Mouse (Mus musculus) monocyte, adult 2 months (primary cell): ENCODE measurements around the gene Prkcd.

Experiments
- DNase-seq, 2 experiments: peaks; one replicate each; pipeline ENCODE4 v3.0.0; 2022; ENCODE audit warnings: low spot score in 2 of 2, low read depth in 1 of 2

Prkcd gene

DNA sequence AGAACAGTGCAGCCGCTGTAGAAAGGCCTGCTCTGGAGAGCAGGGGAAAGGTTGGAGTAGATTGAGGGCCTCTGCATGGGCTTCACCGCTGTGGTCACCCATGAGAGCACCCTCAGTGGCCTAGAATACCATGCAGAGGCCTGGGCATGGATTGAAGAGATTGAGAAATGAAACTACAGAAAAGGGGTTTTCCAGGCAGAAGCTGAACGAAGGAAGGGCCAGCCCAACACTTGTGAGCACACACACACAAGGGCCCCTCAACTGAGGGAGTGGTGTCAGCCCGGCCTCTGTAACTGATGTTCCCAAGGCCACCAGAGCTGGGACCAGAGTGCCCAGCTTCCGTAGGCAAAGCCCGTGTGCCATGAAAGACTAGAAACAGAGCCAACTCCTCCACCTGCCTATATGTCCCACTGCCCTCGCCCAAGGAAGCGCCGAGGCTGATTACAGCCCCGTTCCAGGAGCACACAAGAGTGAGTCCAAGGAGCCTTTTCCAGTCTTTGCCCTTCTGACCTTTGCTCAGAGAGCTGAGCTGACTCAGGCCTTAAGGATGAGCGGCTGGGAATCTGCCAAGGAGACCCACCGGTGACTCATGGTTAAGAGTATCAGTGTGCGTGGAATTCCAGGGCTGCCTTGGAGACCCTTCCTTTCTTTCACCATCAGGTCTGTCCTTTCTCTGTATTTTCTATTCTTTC, 9.4 kb upstream of the Prkcd start:
- peak in 1 of 2 experiments; percentile 51 for DNase-seq

DNA sequence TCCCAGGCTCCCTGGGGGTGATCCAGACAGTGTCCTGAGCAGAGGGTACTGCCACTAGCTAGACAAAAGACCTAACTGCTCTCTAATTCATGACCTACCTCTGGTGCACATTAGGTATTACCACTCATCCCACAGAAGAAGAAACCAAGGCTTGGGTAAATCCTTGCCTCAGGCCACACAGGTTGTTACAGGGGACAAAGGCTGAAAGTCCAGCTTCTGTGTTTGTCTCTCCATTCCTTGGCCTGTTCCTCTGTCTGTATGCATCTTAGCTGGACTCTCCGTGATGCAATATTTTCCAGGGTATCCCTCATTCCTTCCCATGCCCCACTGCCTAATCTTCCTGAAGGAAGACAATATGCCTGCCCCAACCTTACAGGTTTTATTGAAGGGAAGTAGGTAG, 8.4 kb upstream of the Prkcd start:
- DNase-seq, result no peak

DNA sequence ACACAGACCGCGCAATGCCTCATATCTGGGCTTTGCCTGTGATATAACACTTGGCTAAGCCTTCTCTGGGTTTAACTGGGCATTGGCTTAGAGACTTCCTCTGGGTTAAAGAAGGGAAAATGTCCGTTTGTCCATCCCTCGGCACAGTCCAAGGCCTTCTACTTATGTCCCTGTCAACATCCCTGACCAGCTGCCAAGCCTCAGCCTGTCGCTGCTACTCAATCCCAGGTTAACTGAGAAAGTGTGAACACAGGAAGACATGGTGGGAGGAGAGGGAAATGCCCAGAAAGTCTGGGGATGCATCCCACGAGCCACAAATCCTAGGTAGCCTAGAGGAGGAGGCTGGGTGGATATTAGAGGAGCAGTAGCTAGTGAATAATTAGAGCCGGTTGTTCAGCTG, 7.7 kb upstream of the Prkcd start:
- no peak for DNase-seq

DNA sequence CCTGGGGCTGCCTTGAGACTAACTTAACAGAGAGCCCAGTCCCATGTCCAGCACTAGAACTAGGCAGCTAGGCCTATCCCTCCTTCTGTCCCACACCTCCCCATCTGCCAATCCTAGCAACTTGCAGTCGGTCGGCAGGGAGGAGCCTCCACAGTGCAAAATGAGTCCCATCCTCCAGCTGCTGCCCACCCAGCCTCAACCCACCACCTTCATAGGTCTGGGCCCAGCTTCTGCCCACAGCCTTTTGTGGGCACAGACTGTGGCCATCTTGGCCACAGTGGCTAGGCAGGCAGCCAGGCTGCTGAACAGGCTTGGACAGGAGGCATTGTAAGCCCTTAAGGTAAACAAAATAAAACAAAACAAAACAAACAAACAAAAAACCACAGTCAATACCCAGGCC, 5.8 kb upstream of the Prkcd start:
- no peak for DNase-seq

DNA sequence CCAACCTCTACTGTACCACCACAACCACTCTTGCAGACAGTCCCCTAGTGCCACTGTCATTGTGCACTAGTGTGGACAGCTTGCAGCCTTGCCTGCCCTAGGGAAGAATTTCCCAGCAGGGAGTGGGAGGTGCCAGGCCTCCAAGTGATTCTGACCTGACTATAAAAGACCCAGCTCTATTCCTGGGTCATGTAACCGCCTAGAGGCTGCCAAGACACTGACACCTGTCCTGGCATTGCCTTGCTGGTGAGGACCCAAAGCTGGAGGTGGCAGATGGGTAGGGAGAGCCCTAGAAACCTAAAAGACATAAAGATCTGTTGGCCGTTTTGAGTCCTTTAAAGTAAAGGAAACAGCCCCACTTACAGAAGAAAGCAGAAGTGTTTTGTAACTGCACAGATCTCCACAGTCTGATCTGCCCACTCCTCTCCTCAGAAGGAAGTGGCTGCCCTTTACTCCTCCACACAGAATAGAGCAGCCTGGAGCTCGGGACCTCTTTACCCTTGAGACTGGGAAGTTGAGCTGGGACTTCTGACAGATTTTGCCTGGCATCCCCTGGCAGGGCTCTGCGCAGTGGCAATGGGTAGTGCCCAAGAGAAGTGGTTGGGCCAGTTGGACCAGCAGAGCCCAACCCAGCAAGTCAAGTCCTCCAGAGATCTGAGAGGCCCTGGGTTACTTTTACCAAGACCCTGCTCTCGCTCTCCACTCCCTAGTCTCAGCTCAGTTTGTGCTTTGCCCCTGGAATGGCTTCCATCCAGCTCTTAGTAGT, 5.0 kb upstream of the Prkcd start:
- no peak for DNase-seq

DNA sequence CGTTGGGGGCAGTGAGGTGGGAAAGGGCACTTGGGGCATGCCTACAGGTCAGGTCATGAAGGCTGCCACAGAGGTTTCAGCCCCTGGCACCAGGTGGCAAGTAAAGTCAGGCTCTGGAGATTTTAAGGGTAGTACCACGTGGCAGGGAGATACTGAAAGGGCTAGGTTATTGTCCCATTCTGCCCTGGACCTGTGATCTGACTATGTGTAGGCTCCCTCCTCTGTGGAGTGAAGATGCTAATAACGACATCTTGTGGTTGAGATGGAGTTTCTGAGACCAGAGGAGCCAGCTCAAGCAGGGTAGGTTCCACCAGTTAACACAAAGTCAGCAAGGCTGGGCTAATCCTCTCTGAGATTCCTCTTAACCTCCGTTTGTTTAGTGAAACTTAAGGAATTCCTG, 3.8 kb upstream of the Prkcd start:
- DNase-seq, result no peak

DNA sequence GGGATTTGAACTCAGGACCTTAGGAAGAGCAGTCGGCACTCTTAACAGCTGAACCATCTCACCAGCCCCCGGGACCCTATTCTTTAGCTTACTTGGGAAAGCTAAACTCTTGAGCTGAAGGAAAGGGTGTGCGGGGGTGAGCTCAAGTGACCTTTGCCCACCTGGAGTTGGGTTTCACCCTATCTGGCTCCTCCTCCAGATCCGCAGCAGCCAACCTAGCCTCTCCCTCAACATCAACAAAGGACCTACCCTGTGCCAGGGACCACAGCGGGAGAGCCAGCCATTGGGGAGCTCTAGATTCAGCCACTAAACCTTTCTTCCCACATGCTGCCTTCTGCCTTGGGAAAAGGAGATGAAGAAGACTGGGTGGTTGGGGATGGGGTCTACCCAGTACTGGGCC, 2.2 kb upstream of the Prkcd start:
- no peak for DNase-seq

DNA sequence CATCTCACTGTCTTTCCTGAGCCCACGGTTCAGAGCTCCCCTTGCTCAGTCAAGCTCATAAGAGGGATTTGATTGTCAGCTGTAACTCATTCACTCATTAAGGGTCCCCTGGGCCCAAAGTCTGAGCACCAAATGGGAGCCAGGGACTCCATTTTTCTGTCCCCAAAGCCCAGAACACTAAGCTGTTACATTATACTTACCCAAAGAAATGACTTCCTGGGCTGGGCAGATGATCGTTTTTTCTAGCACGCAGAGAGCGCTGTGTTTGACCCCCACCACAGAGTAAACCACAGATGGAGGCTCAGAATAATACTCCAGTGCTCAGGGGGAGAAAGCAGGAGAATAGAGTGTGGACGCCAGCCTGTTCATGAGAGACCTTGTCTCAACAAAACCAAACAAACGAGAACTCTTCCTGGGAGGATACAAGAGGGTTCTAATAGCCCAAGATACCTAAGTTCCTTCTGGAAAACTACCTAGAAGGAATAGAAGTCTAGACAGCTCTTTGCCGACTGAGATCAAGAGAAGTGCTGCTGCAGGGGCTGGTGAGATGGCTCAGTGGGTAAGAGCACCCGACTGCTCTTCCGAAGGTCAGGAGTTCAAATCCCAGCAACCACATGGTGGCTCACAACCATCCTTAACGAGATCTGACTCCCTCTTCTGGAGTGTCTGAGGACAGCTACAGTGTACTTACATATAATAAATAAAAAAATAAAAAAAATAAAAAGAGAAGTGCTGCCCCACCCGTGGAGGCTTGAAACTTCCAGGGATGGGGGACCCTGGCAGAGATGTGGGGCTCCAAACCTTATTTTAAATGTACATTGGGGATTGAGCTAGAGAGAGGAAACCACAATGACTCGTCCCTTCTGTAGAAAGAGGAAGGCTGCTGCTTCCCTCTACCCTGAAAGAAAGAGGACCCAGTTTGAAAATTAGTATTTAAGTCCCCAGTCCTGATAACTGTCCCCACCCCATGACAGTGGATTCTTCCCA, 1.0 kb upstream of the Prkcd start:
- peak; percentile 61 to 67 for DNase-seq

DNA sequence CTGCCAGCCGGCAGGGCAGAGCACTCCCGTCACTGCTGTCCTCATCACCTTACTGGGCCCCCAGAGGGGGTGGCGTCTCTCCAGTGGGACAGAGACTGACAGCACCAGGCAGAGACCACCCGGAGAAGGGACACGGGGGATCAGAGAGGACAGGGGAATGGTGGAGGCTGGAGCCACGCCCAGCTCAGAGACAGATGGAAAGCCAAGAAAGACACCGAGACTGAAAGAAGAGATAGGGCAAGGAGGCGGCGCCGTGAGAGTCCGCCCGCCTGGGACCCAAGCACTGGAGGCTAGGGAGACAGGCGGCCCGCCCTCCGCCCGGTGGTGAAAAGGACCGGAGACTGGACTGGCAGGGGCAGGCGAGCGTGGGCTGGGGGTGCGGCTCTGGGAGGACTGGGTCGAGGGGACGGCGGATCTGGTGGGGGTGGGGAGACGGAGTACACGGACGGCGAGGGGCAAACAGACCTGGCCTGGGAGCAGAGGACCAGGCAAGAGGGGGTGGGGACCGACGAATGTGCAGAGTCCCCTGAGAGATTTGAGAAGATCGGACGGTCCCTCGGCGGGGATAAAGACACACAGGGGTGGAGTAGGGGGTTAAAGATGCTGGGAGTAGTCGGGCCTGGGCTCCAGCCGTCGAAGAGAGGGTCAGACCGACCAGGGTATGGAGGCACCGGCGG, 741 bp downstream of the Prkcd start:
- no peak for DNase-seq

DNA sequence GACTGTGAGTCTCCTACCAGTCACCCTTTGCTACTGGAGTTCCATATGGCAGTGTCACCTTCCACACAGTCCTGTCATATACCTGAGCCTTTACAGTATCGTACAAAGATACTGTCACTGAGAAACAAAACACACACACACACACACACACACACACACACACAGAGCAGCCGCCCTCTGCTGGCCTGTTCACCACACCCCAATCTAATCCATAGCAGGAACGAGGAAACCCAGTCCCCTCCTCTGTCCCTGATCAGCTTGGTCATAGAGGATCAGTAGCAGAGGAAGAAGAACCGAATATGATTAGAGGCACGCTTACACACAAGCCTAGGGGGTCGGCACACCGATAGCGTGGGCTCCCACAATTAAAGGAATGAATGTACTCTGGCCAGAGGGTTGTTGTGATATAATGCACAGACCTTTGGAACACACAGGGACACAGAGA, 1.7 kb downstream of the Prkcd start:
- DNase-seq, result no peak

DNA sequence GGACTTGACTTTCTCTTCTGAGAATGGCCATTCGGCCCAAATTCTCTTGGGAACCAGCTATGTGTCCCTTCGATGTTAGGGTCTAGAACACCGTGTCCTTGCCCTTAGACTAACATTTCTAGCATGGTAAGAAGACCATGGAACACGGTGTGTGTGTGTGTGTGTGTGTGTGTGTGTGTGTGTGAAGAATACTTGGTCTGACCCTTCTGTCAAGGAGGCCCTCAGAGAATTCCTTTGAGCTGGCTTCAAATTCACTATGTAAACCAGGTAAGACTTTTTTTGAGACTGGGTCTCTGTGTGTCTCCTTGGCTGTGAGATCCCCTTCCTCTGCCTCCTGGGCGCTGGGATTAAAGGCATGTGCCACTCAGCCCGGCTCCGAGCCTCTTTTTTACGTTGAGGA, 3.5 kb downstream of the Prkcd start:
- no peak for DNase-seq

DNA sequence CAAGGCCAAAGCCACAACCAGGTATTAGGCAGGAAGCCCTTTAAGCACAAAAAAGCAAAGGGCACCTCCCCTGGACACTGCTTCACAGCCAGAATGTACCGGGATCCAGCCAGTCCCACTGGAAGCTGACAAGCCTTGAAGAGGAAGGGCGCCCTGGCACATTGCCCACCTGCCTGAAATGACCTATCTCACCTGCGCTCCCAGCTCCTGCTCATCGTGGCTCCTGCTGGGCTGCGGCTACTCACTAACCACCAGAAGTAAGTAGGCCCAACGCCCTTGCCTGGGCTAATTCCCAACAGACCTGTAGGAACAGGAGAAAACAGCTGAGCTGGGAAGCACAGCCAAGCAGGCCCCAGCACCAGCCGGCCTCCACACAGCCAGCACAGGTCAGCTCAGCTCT, 3.9 kb downstream of the Prkcd start:
- no peak for DNase-seq

DNA sequence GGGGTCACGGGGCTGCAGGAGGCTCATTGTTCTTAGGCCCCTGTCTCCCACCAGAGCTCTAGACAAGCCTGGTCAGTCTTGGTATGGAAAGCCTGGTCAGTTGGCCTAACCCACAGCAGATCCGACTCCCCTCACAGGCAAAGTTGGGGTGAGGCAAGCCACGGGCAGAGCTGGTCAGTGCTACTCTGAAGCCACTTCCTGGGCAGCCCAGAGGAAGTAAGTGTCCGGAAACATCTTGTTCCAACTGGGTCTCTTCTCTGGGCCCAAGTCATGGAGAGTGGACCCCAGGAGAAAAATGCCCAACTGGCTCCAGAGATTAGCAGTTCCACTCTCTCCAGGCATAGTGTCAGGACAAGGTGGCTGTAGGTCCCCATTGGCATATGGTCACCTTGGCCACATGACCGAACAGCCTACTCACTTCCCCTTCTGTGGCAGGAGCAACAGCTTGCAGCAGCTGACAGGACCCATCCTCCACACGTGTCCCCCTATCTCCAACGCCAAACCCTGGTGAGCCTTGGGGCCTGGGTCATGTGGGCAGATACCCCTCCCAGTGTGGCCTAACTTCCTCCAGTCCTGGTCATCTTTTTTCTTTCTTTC, 5.9 kb downstream of the Prkcd start:
- DNase-seq, result peak; percentile 49 to 53

DNA sequence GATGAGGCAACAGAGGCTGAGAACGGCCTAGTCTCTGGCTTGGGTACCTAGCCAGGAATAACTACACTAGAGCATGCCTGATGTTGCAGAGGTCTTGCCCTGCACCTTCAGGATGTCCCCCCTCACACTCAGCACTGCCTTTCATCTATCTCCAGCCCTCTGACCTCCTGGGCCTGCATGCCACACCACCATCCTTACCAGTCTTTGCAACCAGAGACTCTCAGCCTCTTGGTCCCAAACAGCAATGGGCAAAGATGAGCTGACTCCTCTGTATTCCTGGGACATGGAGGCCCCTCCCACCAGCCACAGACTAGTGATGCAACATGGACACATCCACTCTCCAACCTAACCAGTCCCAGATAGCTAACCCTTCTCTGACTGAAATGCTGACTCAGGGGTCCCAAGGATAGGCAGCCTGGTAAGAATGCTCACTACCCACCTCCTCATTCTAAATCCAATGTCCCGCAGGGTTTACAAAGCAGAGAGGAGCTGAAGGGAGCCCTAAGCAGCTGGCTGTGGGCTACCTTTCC, 7.2 kb downstream of the Prkcd start:
- no peak for DNase-seq

DNA sequence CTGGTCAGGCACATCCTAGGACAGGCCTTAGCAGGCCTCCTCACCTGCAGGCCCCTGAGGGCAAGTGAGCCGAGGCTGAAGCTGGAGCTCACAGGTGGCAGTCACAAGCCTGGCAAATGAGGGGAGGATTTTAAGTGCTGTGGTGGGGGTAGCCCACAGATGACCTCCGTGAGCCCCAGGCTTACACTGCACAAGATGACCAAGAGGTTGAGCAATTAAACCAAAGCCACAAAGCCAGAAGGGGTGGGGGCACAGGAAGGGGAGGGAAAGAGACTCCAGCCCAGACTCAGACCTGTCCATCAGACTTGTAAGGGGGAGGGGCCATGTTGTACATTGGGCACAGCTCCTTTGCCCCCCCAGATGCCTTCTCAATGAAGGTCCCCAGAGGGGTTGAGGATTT, 9.3 kb downstream of the Prkcd start:
- DNase-seq, result no peak

DNA sequence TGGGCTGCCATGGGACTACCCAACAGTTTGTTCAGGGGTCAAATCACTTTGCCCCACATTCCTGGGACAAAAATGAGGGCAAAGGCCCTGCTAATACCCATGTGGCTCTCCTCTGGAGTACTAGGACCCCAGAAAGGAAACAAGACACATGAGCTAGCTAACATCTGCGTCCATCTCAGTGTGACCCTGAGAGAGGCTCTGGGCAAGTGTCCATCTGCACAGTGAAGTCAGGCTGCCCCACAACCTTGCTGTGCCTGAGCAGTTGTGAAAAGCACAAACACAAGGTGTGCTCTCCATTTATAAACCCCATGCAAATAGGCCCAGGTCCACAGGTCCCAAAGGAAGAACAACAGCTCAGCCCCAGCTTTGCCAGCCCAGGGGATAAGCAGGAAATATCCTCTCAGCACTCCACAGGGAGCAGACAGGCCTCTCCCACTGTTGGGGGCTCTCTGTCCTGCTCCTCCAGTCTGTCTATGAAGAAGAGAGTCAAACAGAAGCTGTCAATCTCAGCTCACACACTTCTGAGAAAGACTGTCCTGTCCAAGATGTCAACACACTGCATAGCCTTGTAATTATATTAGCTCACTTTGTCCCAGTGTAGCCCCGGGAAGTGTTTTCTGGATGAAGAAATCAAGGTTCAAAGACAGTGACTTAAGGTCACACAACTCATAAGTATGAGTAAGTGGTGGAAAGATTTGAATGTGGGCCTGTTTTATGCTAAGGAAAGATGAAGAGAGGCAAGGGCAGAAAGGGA, 12.9 kb downstream of the Prkcd start:
- no peak for DNase-seq

DNA sequence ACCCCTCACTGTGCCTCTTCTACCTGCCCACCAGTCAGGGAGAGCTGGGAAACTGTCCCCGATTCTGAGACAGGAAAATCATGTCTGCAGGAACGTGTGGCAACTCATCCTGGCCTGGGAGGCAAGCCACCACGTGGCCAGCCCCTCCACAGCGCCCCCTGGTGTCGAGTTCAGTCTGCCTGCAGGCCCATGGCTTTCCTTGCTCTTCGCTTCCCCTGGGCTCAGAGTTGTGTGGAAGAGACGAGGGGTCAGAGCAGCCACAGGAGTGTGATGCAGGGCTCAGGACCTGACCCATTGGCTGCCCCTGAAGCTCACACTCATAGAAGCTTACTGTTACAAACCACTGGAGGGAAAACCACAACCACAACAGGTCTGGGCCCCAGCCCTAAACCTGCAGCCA, 13.5 kb downstream of the Prkcd start:
- peak in 1 of 2 experiments; percentile 76 for DNase-seq

DNA sequence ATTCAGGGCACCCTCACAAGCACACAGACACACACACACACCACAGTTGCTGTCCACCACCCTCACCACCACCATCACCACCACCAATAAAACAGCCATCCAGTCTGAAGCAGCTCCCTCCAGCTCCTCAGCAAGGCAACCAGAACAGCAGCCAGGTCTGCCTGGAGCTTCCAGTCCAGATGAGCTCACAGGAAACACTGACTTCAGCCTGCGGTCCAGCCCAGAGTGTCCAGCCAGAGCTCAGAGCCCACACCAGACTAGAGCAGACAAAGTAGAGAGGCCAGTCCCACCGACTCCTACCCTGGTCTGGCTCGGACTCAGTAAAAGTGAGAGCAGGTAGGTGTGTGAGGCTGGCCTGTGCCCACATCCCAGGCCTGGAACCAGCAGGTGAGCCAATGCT, 15.1 kb downstream of the Prkcd start:
- DNase-seq, result no peak

DNA sequence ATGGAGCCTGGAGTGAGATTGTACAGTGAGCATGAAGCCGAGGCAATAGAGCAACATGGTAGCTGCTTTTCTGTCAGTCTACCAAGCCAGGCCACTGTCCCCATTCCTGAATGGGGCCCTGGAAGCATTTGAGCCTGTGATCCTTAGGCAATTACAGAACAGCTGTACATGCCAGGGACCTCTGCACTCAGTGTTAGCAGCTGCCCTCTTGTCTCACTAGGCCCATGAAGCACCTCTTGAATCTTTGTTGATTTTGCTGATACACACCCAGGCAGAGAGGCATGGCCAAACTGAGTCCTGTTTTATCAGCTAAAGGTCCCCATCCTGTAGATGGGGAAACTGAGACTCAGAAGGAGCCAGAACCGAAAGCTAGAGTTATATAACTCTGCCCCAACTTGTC, 15.7 kb downstream of the Prkcd start:
- DNase-seq, result no peak

DNA sequence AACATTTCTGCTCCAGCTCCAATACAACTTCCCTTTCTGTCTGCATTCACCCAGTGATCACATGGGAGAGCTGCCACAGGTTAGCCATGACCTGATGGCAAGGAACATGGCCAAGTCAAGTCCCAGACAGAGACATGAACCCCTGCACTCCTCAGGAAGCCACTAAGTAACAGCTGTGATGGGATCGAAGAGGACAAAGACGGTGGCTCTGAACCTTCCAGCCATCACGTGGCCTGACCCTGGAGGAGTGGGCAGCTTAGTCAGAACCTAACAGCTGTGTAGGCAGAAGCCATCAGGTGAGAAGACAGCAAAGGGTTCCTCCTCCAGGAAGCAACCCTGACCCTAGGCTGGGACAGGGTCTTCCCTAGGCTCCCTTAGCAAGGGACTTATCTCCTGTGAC, 16.5 kb downstream of the Prkcd start:
- DNase-seq, result no peak
